24 mouse cellular contexts compared by ENCODE assay signal in genomic region chr2:181231171-181231570, GRCm38 (mm10). TPM values are rescaled to one million over a fixed set of nuclear protein-coding genes. Genes with fewer than 3 reads are reported as not detected.
DNase-seq lines count a peak whose midpoint lies in the region; ATAC-seq and TF ChIP-seq lines count a peak whose summit lies in the region.
"Had no signal": no experiment of that assay in that cellular context is flagged by ENCODE, and none has a peak within 500 bp of the region (broad histone marks: within the 10 kb centered on the region; RNA-seq: fewer than 3 reads in every experiment).

No protein-coding gene starts in this region.

- DNase-seq in midbrain, embryonic 11.5 days (ENCODE audit: low spot score, missing footprints) = no peak
- no peak for DNase-seq in midbrain, postnatal 0 days (ENCODE audit: low spot score)
- peak; percentile 47 to 54 for DNase-seq in cerebellum, postnatal 10 days
- no peak for DNase-seq in urinary bladder, adult 18-20 months (ENCODE audit: low spot score in 2 of 2)
- no peak for DNase-seq in layer of hippocampus, postnatal 10 days (ENCODE audit: low spot score in 2 of 2)
- DNase-seq: adrenal gland, postnatal 14 days; embryo, embryonic 11 days; gastrocnemius, adult 2 months; heart, adult 18-20 months; kidney, adult 11 months; kidney, postnatal 10 days; lung, postnatal 10 days; right cerebral cortex, postnatal 25 days; thymus, postnatal 25 days had no signal

- no peak overlapping the region for H3K4me3 ChIP-seq in forebrain, embryonic 13.5 days
- no peak overlapping the region for H3K4me3 ChIP-seq in forebrain, embryonic 12.5 days (replicated peaks)
- no peak overlapping the region for H3K4me3 ChIP-seq in midbrain, embryonic 11.5 days (ENCODE audit: low read depth, low read length)
- no peak overlapping the region for H3K4me3 ChIP-seq in midbrain, postnatal 0 days (ENCODE audit: low read depth, low read length)
- H3K4me3 ChIP-seq: gastrocnemius, adult 2 months; hindbrain, embryonic 15.5 days; layer of hippocampus, adult 2 months; left cerebral cortex, adult 2 months; limb, embryonic 15.5 days; myocyte; neural tube, embryonic 15.5 days had no signal

- no peak for ATAC-seq in forebrain, embryonic 13.5 days
- ATAC-seq in forebrain, embryonic 12.5 days (ENCODE audit: low FRiP score) = no peak
- 0 out of 2 replicates have a peak, but pooled peaks have one; percentile 22 for ATAC-seq in midbrain, embryonic 11.5 days (ENCODE audit: low FRiP score)
- ATAC-seq in midbrain, postnatal 0 days (ENCODE audit: low FRiP score) = no peak
- ATAC-seq: forebrain, embryonic 16.5 days had no signal

- no peak for TF ChIP-seq CTCF in midbrain, postnatal 0 days (IDR thresholded peaks at IDR 0.05)

- H3K27ac ChIP-seq in forebrain, embryonic 13.5 days = no peak overlapping the region
- no peak overlapping the region for H3K27ac ChIP-seq in forebrain, embryonic 12.5 days
- no peak overlapping the region for H3K27ac ChIP-seq in midbrain, embryonic 11.5 days (ENCODE audit: low read depth, low read length)
- no peak overlapping the region for H3K27ac ChIP-seq in midbrain, postnatal 0 days (ENCODE audit: low read depth, low read length)
- H3K27ac ChIP-seq: gastrocnemius, adult 2 months; hindbrain, embryonic 15.5 days; layer of hippocampus, adult 2 months; left cerebral cortex, adult 2 months; limb, embryonic 15.5 days; neural tube, embryonic 15.5 days had no signal

- 0 out of 2 replicates have a peak overlapping the region, but pooled peaks have one; percentile 2 for H3K4me2 ChIP-seq in forebrain, embryonic 13.5 days
- H3K4me2 ChIP-seq in forebrain, embryonic 12.5 days = no peak overlapping the region
- no peak overlapping the region for H3K4me2 ChIP-seq in midbrain, embryonic 11.5 days
- no peak overlapping the region for H3K4me2 ChIP-seq in midbrain, postnatal 0 days (ENCODE audit: low read depth, low read length, poor library complexity, severe bottlenecking)
- H3K4me2 ChIP-seq: hindbrain, embryonic 15.5 days; limb, embryonic 15.5 days; neural tube, embryonic 15.5 days had no signal

- no peaks in the 10 kb centered on the region for H3K4me1 ChIP-seq in forebrain, embryonic 13.5 days
- no peaks in the 10 kb centered on the region for H3K4me1 ChIP-seq in forebrain, embryonic 12.5 days
- H3K4me1 ChIP-seq in midbrain, embryonic 11.5 days (ENCODE audit: control insufficient read depth, insufficient read depth, low read length) = no peaks in the 10 kb centered on the region
- H3K4me1 ChIP-seq in midbrain, postnatal 0 days (ENCODE audit: insufficient read depth, low read length) = no peaks in the 10 kb centered on the region
- H3K4me1 ChIP-seq: hindbrain, embryonic 15.5 days; limb, embryonic 15.5 days; neural tube, embryonic 15.5 days had no signal

- 76% methylated on average over 20 of the region's 20 CpGs for WGBS in forebrain, embryonic 13.5 days
- WGBS in forebrain, embryonic 12.5 days = 81% methylated on average over 20 of the region's 20 CpGs
- WGBS in midbrain, embryonic 11.5 days = 66% methylated on average over 20 of the region's 20 CpGs
- WGBS in midbrain, postnatal 0 days = 73% methylated on average over 19 of the region's 20 CpGs

- no peaks in the 10 kb centered on the region for H3K36me3 ChIP-seq in forebrain, embryonic 13.5 days (ENCODE audit: poor library complexity, severe bottlenecking)
- H3K36me3 ChIP-seq in forebrain, embryonic 12.5 days (replicated peaks) = no peaks in the 10 kb centered on the region
- H3K36me3 ChIP-seq in midbrain, embryonic 11.5 days (ENCODE audit: control insufficient read depth, insufficient read depth, low read length) = no peaks in the 10 kb centered on the region
- H3K36me3 ChIP-seq in midbrain, postnatal 0 days (ENCODE audit: insufficient read depth, low read length) = no peaks in the 10 kb centered on the region
- H3K36me3 ChIP-seq: hindbrain, embryonic 15.5 days; neural tube, embryonic 15.5 days had no signal

- no peak overlapping the region for H3K9ac ChIP-seq in forebrain, embryonic 13.5 days
- H3K9ac ChIP-seq in forebrain, embryonic 12.5 days = no peak overlapping the region
- no peak overlapping the region for H3K9ac ChIP-seq in midbrain, embryonic 11.5 days (ENCODE audit: low read length)
- H3K9ac ChIP-seq in midbrain, postnatal 0 days (replicated peaks; ENCODE audit: low read length, poor library complexity, severe bottlenecking) = no peak overlapping the region
- H3K9ac ChIP-seq: hindbrain, embryonic 15.5 days; limb, embryonic 15.5 days; neural tube, embryonic 15.5 days had no signal

- no peaks in the 10 kb centered on the region for H3K9me3 ChIP-seq in forebrain, embryonic 13.5 days (replicated peaks)
- H3K9me3 ChIP-seq in forebrain, embryonic 12.5 days = no peaks in the 10 kb centered on the region
- H3K9me3 ChIP-seq in midbrain, embryonic 11.5 days (ENCODE audit: control insufficient read depth, low read length) = no peaks in the 10 kb centered on the region
- no peaks in the 10 kb centered on the region for H3K9me3 ChIP-seq in midbrain, postnatal 0 days (ENCODE audit: low read length)
- H3K9me3 ChIP-seq: hindbrain, embryonic 15.5 days; limb, embryonic 15.5 days; neural tube, embryonic 15.5 days had no signal

- no peaks in the 10 kb centered on the region for H3K27me3 ChIP-seq in forebrain, embryonic 13.5 days
- H3K27me3 ChIP-seq in forebrain, embryonic 12.5 days = no peaks in the 10 kb centered on the region
- no peaks in the 10 kb centered on the region for H3K27me3 ChIP-seq in midbrain, embryonic 11.5 days (ENCODE audit: control insufficient read depth, insufficient read depth, low read length)
- H3K27me3 ChIP-seq in midbrain, postnatal 0 days (ENCODE audit: insufficient read depth, low read length) = no peaks in the 10 kb centered on the region
- H3K27me3 ChIP-seq: hindbrain, embryonic 15.5 days; limb, embryonic 15.5 days; neural tube, embryonic 15.5 days had no signal

RNA-seq across cellular contexts. Expression of gene Helz2, which starts 10.7 kb away (rescaled TPM):
- polyA plus RNA-seq in forebrain, embryonic 13.5 days (2015; fragmentation: Nextera tagmentation; extraction: Ambion mirVana) = 0.24 and 0.26 TPM in 2 replicates
- 0.47 TPM in 2 replicates for polyA plus RNA-seq in forebrain, embryonic 12.5 days (2016; fragmentation: Nextera tagmentation; extraction: Ambion mirVana)
- 0.44 and 0.56 TPM in 2 replicates for polyA plus RNA-seq in midbrain, embryonic 11.5 days (2014; fragmentation: Nextera tagmentation; extraction: Ambion mirVana)
- 2.9 and 3.7 TPM in 2 replicates for total RNA-seq in midbrain, postnatal 0 days (2014; rRNA removed)
- 0.15 and 0.16 TPM in 2 replicates for polyA plus RNA-seq in midbrain, postnatal 0 days (2015; fragmentation: Nextera tagmentation; extraction: Ambion mirVana)
- total RNA-seq in layer of hippocampus, postnatal 10 days (2021) = 1 to 10 TPM; 1.2 to 1.8 TPM

RNA-seq across cellular contexts. Expression of gene Fndc11, which starts 11.4 kb away (rescaled TPM):
- 0.15 and 0.23 TPM in 2 replicates for polyA plus RNA-seq in forebrain, embryonic 13.5 days (2015; fragmentation: Nextera tagmentation; extraction: Ambion mirVana)
- polyA plus RNA-seq in forebrain, embryonic 12.5 days (2016; fragmentation: Nextera tagmentation; extraction: Ambion mirVana) = 0.17 TPM in 1 of 2 replicates, not detected in the other
- polyA plus RNA-seq in midbrain, embryonic 11.5 days (2014; fragmentation: Nextera tagmentation; extraction: Ambion mirVana) = 0.15 TPM in 2 replicates
- 0.55 TPM in 1 of 2 replicates, not detected in the other for total RNA-seq in midbrain, postnatal 0 days (2014; rRNA removed)
- 0.26 and 0.48 TPM in 2 replicates for polyA plus RNA-seq in midbrain, postnatal 0 days (2015; fragmentation: Nextera tagmentation; extraction: Ambion mirVana)
- total RNA-seq in layer of hippocampus, postnatal 10 days (2021) = not detected
- total RNA-seq: adrenal gland, postnatal 14 days; gastrocnemius, adult 2 months; heart, adult 18-20 months; layer of hippocampus, adult 2 months; left cerebral cortex, adult 2 months; megakaryocyte, adult 5-6 weeks had no signal
- polyA plus RNA-seq: forebrain, embryonic 16.5 days; myocyte had no signal

RNA-seq across cellular contexts. Expression of gene Srms, which starts 18.2 kb away (rescaled TPM):
- 0.06 and 0.11 TPM in 2 replicates for polyA plus RNA-seq in forebrain, embryonic 13.5 days (2015; fragmentation: Nextera tagmentation; extraction: Ambion mirVana)
- polyA plus RNA-seq in forebrain, embryonic 12.5 days (2016; fragmentation: Nextera tagmentation; extraction: Ambion mirVana) = not detected in 2 replicates
- polyA plus RNA-seq in midbrain, embryonic 11.5 days (2014; fragmentation: Nextera tagmentation; extraction: Ambion mirVana) = 0.14 TPM in 1 of 2 replicates, not detected in the other
- 0.11 TPM in 1 of 2 replicates, not detected in the other for total RNA-seq in midbrain, postnatal 0 days (2014; rRNA removed)
- polyA plus RNA-seq in midbrain, postnatal 0 days (2015; fragmentation: Nextera tagmentation; extraction: Ambion mirVana) = 0.10 and 0.21 TPM in 2 replicates
- total RNA-seq in layer of hippocampus, postnatal 10 days (2021) = under 1 TPM in 1 of 2 experiments, not detected in 1; 0.25 TPM
- total RNA-seq: megakaryocyte, adult 5-6 weeks had no signal
- polyA plus RNA-seq: myocyte had no signal

RNA-seq across cellular contexts. Expression of gene Ptk6, which starts 28.6 kb away (rescaled TPM):
- not detected in 2 replicates for polyA plus RNA-seq in forebrain, embryonic 13.5 days (2015; fragmentation: Nextera tagmentation; extraction: Ambion mirVana)
- polyA plus RNA-seq in forebrain, embryonic 12.5 days (2016; fragmentation: Nextera tagmentation; extraction: Ambion mirVana) = not detected in 2 replicates
- not detected in 2 replicates for polyA plus RNA-seq in midbrain, embryonic 11.5 days (2014; fragmentation: Nextera tagmentation; extraction: Ambion mirVana)
- total RNA-seq in midbrain, postnatal 0 days (2014; rRNA removed) = 0.09 TPM in 1 of 2 replicates, not detected in the other
- polyA plus RNA-seq in midbrain, postnatal 0 days (2015; fragmentation: Nextera tagmentation; extraction: Ambion mirVana) = not detected in 2 replicates
- not detected for total RNA-seq in layer of hippocampus, postnatal 10 days (2021)
- total RNA-seq: gastrocnemius, adult 2 months; megakaryocyte, adult 5-6 weeks had no signal
- polyA plus RNA-seq: forebrain, embryonic 16.5 days; hindbrain, embryonic 15.5 days; neural tube, embryonic 15.5 days had no signal

RNA-seq across cellular contexts. Expression of gene Ppdpf, which starts 44.1 kb away (rescaled TPM):
- polyA plus RNA-seq in forebrain, embryonic 13.5 days (2015; fragmentation: Nextera tagmentation; extraction: Ambion mirVana) = 540 and 547 TPM in 2 replicates
- 483 and 484 TPM in 2 replicates for polyA plus RNA-seq in forebrain, embryonic 12.5 days (2016; fragmentation: Nextera tagmentation; extraction: Ambion mirVana)
- 414 and 426 TPM in 2 replicates for polyA plus RNA-seq in midbrain, embryonic 11.5 days (2014; fragmentation: Nextera tagmentation; extraction: Ambion mirVana)
- total RNA-seq in midbrain, postnatal 0 days (2014; rRNA removed) = 268 and 323 TPM in 2 replicates
- polyA plus RNA-seq in midbrain, postnatal 0 days (2015; fragmentation: Nextera tagmentation; extraction: Ambion mirVana) = 365 and 367 TPM in 2 replicates
- total RNA-seq in layer of hippocampus, postnatal 10 days (2021) = 100 to 1,000 TPM; 135 to 146 TPM

Comparison
In these comparisons a context has a peak if more than half of its experiments do, and no peak if none do; other contexts are left out.
1. DNase-seq: peak in cerebellum, postnatal 10 days (2 of 2); none in midbrain, embryonic 11.5 days (single experiment), midbrain, postnatal 0 days (single experiment), urinary bladder, adult 18-20 months (0 of 2) and layer of hippocampus, postnatal 10 days (0 of 2).